Mouse (Mus musculus) Muller cell, postnatal 12 days (primary cell): ENCODE data around the gene Pde4d.
A peak's percentile ranks its signal among the peaks of the same experiment; 100 is the strongest.

Experiments
- DNase-seq: peaks from one replicate; pipeline ENCODE4 v3.0.0-alpha.2; 2015; ENCODE audit errors: inconsistent ontology term

The Pde4d gene

DNA sequence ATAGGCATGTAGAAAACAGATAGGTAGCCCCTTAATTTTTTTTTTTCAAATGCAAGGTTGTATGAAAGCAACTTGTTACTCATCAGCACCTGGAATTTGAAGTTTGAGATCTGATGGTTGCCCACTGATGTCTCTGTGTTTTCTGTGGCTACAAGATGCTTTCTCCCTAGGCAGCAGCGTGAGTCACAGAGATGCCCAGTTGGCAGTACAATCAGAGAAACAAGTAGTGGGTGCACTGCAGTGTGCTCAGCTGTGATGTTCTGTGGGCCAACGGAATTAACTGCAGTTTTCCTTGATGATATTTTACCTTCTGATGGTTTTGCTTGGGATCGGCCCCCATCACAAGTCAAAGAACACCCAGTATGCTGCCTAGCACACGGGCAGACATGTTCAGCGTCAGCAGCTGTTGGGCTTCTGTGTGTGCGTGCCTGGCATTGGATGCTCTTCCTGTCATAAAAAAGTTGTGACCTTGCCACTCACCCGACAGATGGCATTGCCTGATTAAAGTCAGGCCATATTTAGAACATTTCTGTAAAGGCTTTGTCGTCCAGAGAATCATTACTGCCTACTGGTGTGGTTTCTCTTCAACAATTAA is 939.0 kb downstream of the Pde4d start:
- peak; percentile 28 for DNase-seq

DNA sequence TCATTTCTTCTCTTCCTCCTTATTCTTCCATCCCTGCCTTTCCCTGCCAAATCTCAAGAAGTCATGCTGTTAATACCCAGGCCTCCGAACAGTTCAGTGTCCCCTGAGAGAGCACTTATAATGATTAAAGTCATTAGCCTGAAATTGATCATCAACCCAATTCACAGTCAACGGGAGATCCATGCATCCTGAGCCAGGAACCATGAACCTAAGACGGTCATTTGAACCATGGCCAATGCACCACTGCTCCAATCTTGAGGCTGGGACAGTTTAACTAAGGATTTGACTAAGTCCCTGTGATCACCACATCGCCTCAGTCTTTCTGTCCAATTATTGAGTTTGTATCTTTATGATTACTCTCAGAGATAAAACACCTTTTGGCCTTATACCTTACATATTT is 952.6 kb downstream of the Pde4d start:
- no peak for DNase-seq

DNA sequence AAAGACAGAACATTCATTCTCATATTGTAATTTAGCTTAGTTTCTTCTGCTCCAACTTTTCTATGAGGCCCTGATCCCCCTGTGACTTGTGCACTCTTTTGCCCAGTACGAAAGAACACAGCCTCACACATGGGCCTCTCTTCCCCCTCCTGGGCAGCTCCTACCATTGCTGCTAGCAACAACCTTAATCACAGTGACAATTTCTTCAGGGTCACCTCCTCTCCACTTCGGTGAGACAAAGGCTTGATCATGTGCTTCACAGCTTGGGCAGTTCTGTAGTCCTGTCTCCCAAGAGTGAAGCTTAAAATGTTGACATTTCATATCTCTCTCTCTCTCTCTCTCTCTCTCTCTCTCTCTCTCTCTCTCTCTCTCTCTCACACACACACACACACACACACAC is 953.2 kb downstream of the Pde4d start:
- DNase-seq = no peak

DNA sequence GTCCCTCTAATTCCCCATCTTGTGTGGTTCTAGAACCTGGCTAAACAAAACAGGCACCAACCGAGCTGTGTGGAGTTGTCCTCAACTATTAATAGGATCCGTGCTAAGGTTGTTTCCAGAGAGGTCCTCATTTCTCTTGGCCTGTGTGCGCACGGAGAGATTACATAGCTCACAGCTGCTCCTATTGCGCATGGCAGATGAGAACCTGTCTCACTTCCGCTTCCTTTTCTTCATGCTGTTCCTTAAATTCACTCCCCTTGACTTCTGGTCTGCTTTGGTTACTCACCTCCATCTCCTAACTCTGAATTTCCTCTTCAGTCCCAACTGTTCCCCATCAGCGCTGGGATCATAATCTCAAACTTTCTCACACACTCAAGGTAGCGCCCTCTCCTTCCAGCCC is 956.6 kb downstream of the Pde4d start:
- no peak for DNase-seq

DNA sequence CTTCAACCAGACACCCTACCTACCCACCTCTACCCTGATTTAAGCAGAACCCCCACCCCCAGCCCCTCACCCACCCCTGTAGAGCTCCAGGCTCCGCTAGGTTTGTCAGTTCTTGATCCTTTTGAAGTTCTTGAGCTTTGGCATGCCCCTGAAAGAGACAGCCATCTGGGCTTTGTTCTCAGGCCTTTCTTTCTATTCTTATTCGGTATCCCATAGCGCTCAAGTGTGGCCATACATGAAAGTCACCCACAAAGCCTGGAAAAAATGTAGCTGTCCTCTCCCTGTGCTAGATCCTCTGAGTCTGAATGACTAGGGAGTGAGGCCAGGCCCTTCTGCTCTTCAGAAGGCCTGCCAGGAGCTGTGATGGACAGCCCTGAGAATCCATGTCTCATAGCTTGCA is 957.6 kb downstream of the Pde4d start:
- no peak for DNase-seq

DNA sequence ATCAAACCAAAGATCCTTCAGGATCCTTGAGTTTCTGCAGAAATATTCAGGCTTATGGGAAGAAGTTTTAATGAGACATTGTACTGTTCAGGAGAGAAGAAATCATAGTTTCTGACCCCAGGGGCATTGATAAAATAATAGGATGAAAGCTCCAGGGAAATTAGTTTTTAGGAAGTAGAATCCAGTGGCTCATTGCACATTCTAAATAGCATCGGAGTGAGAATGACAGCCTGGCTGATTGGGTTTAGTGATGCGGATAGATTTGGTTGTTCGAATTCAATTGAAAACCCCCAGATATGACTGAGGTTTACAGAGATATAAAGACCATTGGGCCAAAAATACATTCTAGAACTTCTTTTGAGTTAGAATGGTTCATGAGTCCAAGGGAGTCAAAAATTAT is 970.7 kb downstream of the Pde4d start:
- DNase-seq = peak; percentile 76

DNA sequence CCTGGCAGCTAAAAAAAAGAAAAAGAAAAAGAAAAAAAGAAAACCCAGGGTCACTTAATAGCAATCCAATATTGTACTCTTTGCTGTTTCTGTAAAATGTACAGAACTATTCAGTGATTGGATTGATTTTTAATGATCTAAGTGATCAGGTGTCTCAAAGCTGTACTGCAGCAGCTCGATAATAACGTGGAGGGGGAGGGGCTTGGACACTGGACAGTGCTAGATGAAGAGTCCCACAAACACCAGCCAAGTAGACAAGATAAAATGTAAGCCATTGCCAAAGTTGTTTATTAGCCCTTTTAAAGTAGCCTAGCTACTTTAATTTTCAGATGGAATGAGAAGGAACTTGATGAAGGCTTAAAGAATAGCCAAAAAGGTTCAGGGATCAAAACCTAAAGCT is 975.2 kb downstream of the Pde4d start:
- no peak for DNase-seq

DNA sequence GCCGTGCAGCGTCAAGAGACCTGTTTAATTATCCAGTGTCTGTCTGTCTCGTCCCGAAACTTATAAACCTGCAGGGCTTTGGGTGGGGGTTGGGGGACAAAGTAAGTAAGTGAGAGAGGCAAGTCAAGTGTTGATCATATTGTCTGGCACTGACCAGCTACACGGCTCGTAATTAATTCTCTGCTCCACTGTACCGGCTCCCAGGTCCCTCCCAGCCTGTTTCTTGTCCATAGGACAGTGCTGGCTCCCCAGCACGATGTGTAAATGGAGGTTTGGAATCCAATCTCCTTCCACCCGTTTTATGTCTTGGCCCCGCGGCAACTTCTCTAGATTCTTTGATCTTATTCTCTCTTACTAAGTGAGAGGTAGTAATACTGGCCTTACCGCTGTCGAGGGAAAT is 975.8 kb downstream of the Pde4d start:
- no peak for DNase-seq

DNA sequence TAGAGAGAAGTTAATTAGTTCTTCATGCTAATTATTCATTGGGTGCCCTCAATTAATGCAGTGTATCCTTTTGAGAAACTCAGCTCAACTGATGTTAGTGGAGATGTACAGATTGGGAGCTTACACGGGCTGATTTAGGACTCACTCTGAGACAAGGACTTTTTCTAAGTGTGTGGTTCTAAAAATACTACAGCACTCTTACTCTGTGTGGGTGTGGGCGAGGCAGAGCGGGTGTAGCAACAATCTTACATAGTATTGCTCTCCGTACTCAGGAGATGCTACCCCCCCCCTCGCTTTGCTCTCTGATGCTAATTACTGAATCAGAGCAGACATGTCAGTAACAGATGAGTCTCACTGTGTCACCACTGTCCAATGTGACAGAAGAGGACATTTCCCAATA is 976.3 kb downstream of the Pde4d start:
- no peak for DNase-seq

DNA sequence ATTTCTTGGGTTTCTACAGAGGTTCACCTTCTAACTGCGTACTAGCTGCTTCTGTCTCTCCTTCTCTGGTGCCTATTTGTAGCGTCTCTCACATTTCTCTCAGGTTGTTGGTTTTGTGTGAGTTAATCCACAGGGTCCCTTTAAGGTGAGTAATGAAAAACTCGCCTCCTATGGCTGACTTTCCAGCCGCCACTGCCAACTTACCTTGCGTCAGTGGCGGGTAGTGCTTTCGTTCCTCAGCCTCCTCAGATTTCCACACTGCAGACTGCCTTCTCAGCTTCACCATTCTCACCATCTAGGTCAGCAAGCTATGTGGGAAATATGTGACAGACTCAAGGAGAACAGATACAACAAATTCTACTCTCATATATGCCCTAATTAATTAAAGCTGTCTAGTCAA is 977.8 kb downstream of the Pde4d start:
- DNase-seq = no peak

DNA sequence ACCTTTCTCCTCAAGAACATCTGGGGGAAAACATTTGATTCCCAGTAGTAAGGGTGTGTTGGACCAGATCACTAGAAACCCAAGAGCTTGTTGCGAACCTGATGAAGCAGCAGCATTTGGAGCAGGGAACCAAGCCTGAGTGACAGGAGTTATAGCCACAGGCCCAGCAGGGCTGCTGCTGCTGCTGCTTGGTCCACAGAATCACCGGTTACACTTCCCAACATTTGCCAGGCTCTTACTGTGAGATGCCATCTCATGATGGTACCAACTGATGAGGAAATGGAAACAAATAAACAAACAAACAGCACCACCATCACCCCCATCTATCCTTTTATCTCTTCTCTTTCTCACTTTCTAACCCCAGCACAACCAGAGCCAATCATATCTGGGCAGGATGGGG is 979.8 kb downstream of the Pde4d start:
- DNase-seq = no peak

DNA sequence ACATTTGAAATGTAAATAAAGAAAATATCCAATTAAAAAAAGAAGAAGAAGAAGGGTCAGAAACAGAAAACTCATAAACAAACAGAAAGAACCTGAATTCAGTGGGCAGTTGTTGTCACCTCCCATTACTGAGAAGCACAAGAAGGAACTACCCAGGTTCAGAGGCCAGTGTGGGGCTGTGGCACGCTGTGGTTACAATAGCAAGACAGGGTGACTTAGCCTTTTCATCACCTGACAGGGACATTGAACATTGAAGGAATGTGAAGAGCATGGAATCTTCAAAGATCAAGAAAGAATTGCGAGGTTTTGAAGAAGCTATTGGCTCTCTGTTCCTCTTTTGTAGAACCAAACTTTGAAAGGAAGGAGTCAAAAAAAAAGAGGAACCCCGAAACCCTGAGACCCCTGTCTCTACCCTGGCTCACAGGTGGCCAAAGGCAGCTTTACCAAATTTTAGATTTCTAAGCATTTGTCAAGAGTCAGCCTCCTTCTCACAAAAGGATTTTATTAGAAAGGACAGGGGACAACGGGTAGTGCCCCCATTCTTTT is 987.6 kb downstream of the Pde4d start:
- no peak for DNase-seq

DNA sequence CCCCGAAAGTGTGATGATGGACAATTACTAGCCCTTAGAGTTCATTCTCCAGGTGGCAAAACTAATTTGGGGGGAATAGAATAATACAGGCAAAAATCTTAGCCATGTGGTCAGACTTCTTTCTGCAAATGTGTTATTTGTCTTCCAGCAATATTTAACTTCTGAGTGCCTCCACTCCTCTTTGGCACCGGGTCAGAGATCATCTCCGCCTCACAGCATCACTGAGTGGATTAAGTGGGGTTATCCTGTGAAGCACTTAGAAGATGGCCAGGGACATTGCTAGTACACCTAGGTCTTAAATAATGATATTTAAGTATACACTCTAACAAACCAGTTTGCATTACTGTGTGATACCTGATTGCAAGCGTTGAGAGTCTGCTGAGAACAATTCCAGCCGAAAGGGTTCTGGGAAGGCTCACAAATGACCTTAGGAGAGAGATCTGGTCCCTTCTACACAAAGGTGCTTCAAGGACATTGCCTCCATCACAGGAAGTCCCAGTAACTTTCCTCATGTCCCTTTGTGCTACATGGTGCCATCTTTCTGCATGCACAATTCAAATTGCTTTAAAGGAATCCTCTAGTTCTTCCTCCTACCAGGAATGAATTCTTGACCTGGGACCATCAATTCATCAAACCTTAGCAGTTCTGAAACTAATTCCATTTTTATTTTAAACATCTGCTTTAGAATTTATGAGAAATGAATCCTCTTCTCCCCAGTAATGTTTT is 989.9 kb downstream of the Pde4d start:
- DNase-seq = no peak

DNA sequence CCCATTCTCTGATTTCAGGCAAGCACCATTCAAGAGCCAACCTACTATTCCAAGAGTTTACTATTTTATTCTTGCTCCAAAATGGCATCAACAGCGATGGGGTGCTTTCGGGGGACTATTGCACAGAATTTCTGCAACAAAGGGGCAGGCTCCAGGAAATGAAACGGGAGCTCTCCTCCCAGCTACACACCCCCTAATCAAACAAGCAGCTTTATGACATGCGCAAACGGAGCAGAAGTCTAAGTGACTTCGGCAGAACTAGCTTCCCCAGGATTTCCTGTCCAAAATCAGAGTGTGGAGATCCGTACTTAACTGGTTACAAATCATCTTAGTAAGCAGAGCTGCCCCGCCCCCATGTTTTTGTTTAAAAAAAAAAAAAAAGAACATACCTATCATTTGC is 990.6 kb downstream of the Pde4d start:
- peak; percentile 77 for DNase-seq

DNA sequence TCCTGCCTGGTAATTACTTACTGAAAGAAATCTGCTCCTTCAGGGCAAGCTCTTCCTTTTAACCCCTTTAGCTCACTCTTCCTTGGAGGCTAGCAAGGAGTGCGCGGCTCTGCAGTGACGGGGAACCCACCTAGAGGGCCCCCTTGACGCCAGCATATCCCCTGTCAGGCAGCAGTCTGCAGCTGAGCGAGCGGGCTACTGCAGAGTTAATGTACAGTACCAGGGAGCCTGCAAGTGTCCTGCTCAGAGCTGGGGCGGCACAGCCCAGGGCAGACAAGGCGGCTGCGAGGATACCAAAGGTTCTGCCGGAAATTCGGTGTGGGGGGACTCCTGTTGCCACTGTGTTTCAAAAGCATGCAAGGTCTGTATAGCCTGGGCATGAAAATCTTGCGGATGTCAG is 991.1 kb downstream of the Pde4d start:
- DNase-seq = peak; percentile 86

DNA sequence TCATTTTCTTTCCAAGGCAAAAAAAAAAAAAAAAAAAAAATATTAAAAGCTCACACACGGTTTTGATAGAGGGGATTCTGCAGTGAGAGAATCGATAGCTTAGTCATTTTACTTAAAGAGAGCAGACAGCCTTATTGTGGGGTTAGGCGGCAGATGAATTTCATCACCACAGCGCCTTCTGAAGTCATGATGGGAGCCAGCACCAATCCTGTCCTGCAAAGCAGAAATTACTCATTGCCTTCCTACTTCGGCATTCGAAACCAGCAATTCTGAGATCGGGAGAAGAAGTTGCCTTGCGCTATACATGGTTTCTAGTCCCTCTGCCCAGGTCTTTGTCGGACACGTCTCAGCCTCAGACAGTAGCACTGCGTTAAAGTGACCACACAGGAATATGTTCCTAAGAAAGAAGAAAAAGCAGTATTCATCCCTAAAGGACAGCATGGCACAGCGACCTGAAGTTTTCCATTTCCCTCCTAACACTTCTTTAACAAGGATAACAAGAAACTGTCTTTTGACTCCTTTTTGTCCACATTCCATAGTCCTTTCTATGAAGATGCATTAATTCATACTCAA is 991.7 kb downstream of the Pde4d start:
- DNase-seq = peak; percentile 45

DNA sequence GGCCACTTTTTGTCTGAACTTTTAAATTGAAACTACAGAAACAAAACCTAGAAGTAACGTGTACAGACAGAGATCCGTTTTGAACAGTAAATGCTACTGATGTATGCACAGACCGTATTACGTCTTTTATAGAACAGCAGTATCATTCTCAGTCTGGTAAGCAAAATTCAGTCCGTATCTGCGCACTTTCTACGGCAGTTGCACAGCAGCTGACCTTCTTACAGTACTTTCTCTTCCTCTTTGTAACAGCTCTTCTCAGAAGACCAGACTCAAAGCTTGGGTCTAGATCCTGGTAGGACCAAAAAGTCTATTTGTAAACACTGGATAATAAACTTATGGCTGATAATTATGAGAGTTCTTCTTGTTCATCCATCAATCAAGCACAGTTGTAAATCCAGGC is 996.4 kb downstream of the Pde4d start:
- no peak for DNase-seq

DNA sequence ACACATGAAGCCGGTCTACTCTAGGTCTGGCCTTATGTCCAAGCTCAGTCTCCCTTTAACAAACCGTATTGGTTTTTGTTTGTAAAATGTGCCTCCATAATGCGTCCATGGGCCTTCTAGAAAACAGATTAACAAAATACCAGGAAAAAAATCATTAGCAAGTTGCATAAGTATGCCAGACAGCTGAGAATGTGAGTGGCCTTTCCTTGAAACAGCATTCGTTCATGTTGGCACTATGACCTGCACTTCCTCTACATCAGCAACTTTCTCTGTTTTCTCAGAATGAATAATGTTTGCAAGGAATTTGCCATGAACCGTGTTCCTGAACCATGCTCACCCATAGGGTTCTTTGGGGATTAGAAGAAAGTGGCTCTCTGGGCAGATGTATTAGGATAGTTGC is 998.4 kb downstream of the Pde4d start:
- DNase-seq = no peak

DNA sequence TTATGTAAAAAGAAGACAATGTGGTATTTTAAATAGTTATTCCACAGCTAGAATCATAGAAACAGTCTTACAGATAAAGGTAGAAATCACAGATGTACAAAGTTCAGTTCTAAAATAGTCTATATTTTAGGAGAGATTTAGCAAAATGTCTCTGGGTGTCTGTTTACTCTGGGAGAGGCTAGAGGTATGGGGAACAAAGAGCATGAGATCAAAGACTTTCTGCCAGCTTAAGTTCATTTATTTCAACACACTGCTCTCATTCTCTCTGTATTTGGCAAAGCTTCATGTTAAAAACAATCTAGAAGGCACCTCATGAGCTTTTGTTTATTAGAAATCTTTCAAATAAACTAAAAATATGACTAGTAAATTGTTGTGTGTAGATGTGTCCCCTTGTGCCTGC is 1024.6 kb downstream of the Pde4d start:
- no peak for DNase-seq

DNA sequence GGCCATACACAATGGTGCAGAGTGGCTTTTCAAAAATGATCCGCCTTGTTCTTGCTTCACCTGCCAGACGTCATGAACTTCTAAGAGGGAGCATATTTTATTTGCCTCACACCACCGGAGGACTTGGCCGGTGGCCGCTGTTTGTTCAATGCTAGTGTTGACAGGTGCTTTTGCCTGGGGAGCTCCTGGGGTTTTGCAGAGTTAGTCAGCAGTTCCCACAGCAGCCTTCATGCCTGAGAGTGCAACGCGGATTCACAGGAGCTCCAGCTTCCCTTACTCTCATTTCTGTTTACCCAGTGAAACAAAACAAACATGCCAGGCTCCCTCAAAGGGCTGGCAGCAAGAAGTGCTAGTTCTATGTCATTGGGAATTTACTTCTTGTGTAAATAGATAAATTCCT is 1031.7 kb downstream of the Pde4d start:
- DNase-seq = peak; percentile 72

DNA sequence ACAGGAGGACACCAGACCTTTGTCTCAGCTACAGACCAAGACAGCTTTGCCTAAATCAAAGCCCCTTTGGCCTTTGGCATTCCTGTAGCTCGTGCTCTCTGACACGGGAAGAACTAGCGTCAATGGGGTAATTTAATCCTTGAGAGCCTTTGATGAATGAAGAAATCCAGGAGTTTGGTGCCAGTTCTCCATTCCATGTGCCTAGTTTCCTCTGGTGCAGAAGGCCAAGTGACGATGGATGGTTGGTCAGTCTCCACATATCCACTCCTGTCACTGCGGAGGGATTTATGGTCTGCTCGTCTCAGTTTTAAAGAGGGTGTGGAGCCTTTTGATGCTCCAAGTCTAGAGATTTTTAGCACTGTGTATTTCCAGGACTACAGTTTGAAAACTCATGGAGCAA is 1036.4 kb downstream of the Pde4d start:
- no peak for DNase-seq

DNA sequence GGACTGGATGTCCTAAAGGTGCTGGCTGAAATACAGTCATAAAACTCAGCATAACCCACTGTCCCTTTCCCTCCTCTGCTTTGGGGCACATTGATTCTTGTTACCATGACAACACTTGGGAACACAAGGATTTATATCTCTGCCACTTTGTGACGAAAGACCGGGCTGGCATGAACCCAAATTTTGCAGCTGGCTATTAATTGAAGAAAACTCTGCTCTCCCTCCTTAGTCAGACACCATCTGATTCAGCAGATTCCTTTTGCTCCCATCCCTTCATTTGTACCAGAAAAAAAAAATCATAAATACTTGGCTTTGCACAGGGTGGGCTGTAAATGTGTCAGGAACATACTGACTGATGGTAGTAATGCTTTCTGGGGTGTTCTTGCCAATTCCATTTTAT is 1037.6 kb downstream of the Pde4d start:
- peak; percentile 90 for DNase-seq

DNA sequence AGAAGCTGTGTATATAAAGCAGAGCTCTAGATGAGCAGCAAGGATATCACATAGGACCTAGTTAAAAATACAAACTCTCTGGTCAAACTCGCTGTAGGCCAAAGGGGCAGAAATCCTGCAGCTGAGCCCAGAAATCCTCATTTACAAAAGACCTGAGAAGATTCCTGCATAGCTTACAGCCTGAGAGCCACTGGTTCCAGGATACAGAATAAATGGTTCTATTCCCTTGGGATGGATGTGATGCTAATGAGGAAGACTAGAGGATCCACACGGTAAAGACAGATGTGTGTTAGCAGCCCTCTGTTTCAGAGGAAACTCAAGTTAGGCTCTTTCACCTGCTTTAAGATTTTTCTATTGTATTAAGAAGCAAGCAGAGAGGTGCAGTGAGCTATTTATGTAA is 1041.1 kb downstream of the Pde4d start:
- no peak for DNase-seq
